Mouse (Mus musculus) G1E (cell line): ENCODE results near the gene Ntm. TPM values are rescaled to one million over a fixed set of nuclear protein-coding genes. Genes with fewer than 3 reads are reported as not detected.

Experiments used
- ATAC-seq: 2 replicates; pipeline ENCODE4 v1.8.0; 2016; ENCODE audit warnings: mild to moderate bottlenecking; ENCODE audit not compliant: insufficient number of reproducible peaks, poor library complexity, low FRiP score, severe bottlenecking; ENCODE audit errors: extremely low read depth
- DNase-seq: peaks from one replicate; pipeline ENCODE4 v3.0.0; 2012; ENCODE audit warnings: low spot score
- H3K27me3 ChIP-seq: 2 replicates; pipeline ENCODE4 v1.6.1; 2012; ENCODE audit warnings: mild to moderate bottlenecking, low read length, inconsistent platforms; ENCODE audit not compliant: insufficient read depth
- H3K36me3 ChIP-seq: replicated peaks from 2 replicates; pipeline ENCODE3; 2012; ENCODE audit warnings: mild to moderate bottlenecking, inconsistent platforms
- H3K4me1 ChIP-seq: 2 replicates; pipeline ENCODE4 v1.6.1; 2012; ENCODE audit warnings: low read depth, low read length, inconsistent platforms, mixed read lengths; ENCODE audit not compliant: insufficient read depth
- H3K4me3 ChIP-seq: 2 replicates; pipeline ENCODE4 v1.5.1; 2012; ENCODE audit warnings: low read depth, mild to moderate bottlenecking, inconsistent platforms, low read length, moderate library complexity, mixed read lengths
- H3K9me3 ChIP-seq: replicated peaks from 2 replicates; pipeline ENCODE4 v1.6.1; 2012; ENCODE audit warnings: inconsistent platforms
- CTCF ChIP-seq: IDR thresholded peaks from 2 replicates; pipeline ENCODE4 v1.5.1; 2012; ENCODE audit warnings: low read depth, low read length, inconsistent platforms, mixed read lengths
- GATA1 ChIP-seq: IDR thresholded peaks from 2 replicates; pipeline ENCODE4 v1.6.1; 2012; ENCODE audit warnings: borderline replicate concordance, low read length, inconsistent platforms, mixed read lengths
- GATA2 ChIP-seq: IDR thresholded peaks from 2 replicates; pipeline ENCODE4 v1.6.1; 2012; ENCODE audit warnings: low read depth, low read length, inconsistent platforms, borderline replicate concordance
- POLR2AphosphoS5 ChIP-seq: IDR thresholded peaks from 2 replicates; pipeline ENCODE4 v1.6.1; 2012; ENCODE audit warnings: low read depth, low read length, inconsistent platforms; ENCODE audit not compliant: insufficient replicate concordance
- TAL1 ChIP-seq: conservative IDR thresholded peaks from 2 replicates; pipeline ENCODE4 v1.6.1; 2012; ENCODE audit warnings: low read depth, low read length, inconsistent platforms, mixed read lengths
- polyA plus RNA-seq: library from polyadenylated mRNA; stranded (reverse); fragments of >175 nt; gene quantifications from 2 replicates; pipeline ENCODE4 v1.2.3, GENCODE M21; 2012
- total RNA-seq, 2 experiments: library from RNA; stranded (forward) in 1 of 2; stranded (reverse) in 1 of 2; fragments of 200-1000 nt in 1 of 2; fragments of >200 nt in 1 of 2; fragmentation: Nextera tagmentation in 1 of 2; gene quantifications; 2 replicates each; pipeline ENCODE4 v1.2.3; 2014 to 2017

Gene Ntm
- total and polyA plus RNA-seq, 3 experiments, result 0.11 TPM; not detected in 2

DNA sequence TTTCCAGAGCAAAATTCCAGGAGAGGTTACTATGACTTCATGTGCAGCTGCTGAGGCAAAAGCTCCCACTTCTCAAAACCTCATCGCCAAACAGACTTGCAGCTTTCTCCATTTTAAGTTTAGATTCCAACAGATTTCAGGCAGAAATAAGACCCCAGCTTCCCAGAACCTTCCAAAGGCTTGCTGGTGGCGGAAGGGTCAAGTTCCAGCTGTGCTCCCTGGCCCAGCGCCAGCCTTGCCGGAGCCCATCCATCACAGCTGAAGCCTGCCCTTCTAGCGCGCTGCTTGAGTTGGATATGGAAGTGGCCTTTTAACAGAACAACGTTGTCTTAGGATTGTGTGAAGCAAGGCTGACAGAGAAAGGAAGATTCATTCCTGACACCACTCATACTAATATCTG is 534.6 kb downstream of the Ntm start:
- no peaks in the 10 kb centered on the region for H3K36me3 ChIP-seq
- H3K27me3 ChIP-seq, result no peaks in the 10 kb centered on the region
- H3K4me3 ChIP-seq, result no peak overlapping the region
- no peaks in the 10 kb centered on the region for H3K4me1 ChIP-seq
- H3K9me3 ChIP-seq, result peaks cover 18% of the 10 kb centered on the region
- no peak for ATAC-seq
- TF ChIP-seq CTCF (no peak), POLR2AphosphoS5 (no peak), GATA2 (no peak), TAL1 (no peak), GATA1 (no peak)
- no peak for DNase-seq

DNA sequence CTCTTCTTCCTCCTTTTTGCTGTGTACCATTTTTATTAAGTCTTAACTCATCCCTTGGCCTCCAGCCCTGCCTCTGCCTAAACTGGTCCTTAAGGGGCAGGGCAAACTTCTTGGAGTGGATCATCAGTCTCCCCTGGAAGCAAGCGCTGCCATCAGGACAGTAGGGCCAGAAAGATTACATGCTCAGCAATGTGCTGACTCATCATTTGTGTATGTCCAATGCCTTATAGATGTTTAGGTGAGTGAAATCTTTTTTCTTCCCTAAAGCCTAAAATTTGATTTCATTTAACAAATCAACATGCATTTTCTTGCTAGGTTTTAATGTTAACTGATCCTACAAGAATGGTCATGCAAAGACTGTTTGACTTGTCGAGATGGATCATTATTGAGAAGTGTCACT is 536.7 kb downstream of the Ntm start:
- Histone ChIP-seq H3K4me3 (no peak overlapping the region), H3K9me3 (peaks cover 11% of the 10 kb centered on the region), H3K36me3 (no peaks in the 10 kb centered on the region), H3K27me3 (no peaks in the 10 kb centered on the region), H3K4me1 (no peaks in the 10 kb centered on the region)
- no peak for DNase-seq
- ATAC-seq, result no peak
- no peak for TF ChIP-seq CTCF
- TF ChIP-seq GATA1, result no peak
- TF ChIP-seq POLR2AphosphoS5, result no peak
- no peak for TF ChIP-seq TAL1
- TF ChIP-seq GATA2, result no peak

DNA sequence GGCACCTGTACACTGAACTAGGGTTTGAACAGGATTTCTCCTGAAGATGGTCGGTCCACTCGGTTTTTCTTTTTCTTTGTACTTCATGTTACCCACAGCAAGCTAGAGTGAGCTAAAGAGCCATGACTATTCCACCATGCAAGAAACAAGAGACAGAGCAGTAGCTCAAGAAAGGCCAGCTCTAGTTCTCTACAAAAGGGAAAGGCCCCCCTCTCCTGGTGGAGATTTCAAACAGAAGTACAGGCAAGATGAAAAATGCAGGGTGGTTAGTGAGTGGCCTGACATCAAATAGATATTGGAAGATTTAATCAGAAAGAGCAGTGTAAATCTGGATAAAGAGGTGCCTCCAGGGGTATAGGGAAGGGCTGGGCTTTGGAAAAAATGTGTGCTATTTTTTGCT is 547.4 kb downstream of the Ntm start:
- Histone ChIP-seq H3K4me1 (no peaks in the 10 kb centered on the region), H3K36me3 (no peaks in the 10 kb centered on the region), H3K4me3 (no peak overlapping the region), H3K9me3 (peaks cover 31% of the 10 kb centered on the region), H3K27me3 (no peaks in the 10 kb centered on the region)
- TF ChIP-seq GATA2, result no peak
- TF ChIP-seq CTCF, result no peak
- TF ChIP-seq TAL1, result no peak
- TF ChIP-seq GATA1, result no peak
- TF ChIP-seq POLR2AphosphoS5, result no peak
- no peak for ATAC-seq
- DNase-seq, result no peak

DNA sequence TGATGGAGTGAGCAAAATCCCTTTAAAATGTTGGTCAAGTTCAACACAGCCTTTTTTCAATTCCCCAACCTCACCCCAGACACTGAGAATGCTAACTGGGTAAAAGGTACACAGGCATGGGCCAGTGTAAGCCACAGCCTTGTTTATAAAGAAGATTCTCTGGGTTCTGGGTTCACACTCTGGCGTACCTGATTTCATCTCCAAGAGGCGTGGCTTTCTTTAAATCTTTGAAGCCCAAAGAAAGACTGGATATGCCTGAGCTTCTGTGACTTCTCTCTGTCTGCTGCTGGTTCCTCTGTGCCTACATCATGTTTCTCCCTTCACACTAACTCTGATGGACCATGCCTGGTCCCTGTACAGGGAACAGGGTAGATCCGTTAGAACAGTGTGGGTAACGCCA is 549.8 kb downstream of the Ntm start:
- no peak for DNase-seq
- H3K4me1 ChIP-seq, result no peaks in the 10 kb centered on the region
- peaks cover 35% of the 10 kb centered on the region for H3K9me3 ChIP-seq
- no peak overlapping the region for H3K4me3 ChIP-seq
- no peaks in the 10 kb centered on the region for H3K36me3 ChIP-seq
- TF ChIP-seq GATA2 (no peak), POLR2AphosphoS5 (no peak), GATA1 (no peak), TAL1 (no peak), CTCF (no peak)
- ATAC-seq, result no peak
- H3K27me3 ChIP-seq, result no peaks in the 10 kb centered on the region

DNA sequence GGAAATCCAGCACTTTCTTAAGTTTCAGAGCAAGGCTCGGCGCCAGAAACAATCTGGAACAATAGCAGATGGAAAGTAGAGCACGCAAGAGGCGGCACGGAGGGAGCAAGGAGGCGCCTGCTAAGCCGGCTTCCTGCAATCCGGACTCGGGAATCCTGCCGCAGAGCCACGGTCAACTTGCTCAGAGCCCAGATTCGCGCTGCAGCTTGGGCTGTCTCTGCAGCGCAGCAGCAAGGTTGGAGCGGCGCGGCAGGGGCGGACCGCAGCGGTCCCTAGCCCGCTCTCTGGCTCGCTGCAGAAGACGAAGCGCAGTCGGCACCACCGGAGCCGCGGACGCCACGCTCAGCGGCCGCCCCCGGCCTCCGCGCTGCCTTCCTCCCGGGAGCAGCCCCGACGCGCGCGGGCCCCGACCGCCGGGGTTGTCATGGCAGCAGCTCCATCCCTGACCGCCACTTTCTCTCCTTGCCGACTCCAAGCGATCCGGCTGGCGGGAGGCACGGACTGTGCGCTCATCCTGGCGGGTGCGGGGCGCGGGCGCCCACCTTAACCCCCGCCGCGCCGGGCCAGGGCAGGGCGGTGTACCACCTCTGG is 550.7 kb downstream of the Ntm start:
- H3K9me3 ChIP-seq, result peaks cover 30% of the 10 kb centered on the region
- no peak for ATAC-seq
- H3K4me3 ChIP-seq, result no peak overlapping the region
- TF ChIP-seq GATA1 (no peak), TAL1 (no peak), GATA2 (no peak), CTCF (no peak), POLR2AphosphoS5 (no peak)
- no peak for DNase-seq
- H3K4me1 ChIP-seq, result no peaks in the 10 kb centered on the region
- H3K36me3 ChIP-seq, result no peaks in the 10 kb centered on the region
- H3K27me3 ChIP-seq, result no peaks in the 10 kb centered on the region

DNA sequence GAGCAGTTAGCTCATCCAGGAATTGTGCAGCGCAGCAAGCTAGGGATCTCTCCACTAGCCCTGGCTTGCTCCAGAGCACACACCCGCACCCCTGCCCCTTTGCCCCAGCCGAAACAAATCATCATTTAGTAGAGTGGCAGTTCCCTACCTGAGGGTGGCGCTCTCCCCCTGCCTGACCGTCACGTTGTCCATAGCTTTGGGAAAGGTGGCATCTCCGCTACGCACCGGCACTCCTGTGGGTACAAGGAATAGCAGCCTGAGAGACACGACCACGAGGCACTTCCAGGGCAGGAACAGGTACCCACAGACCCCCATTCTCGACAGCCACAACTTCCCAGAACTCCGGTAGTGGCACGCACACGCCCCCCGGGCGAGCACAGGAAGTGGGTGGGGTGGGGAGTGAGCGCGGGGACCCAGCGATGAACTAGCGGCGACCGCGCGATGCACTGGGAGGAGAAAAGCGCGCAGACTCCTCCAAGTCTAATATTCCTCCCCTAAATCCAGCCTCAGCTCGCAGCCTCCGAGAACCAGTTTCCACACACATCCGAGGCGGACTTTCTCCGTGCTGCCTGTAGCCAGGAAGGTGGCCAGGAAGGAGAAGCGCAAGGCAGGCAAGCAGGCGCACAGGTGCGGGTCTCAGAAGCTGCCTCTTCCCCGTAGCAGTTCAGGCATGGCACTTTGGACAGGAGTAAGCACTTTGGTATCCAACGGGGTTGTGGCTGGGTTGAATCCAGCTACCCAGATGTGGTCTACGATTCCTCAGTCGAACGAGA is 551.3 kb downstream of the Ntm start:
- ATAC-seq (no peak), DNase-seq (no peak)
- no peaks in the 10 kb centered on the region for H3K36me3 ChIP-seq
- no peaks in the 10 kb centered on the region for H3K27me3 ChIP-seq
- H3K4me1 ChIP-seq, result no peaks in the 10 kb centered on the region
- peaks cover 29% of the 10 kb centered on the region for H3K9me3 ChIP-seq
- no peak overlapping the region for H3K4me3 ChIP-seq
- TF ChIP-seq GATA1 (no peak), GATA2 (no peak), POLR2AphosphoS5 (no peak), TAL1 (no peak), CTCF (no peak)
